Mouse (Mus musculus) olfactory bulb, adult 2 months (tissue): ENCODE data around the gene Gucy2e.

Source experiments
- CTCF ChIP-seq: fragments of 200-500 bp; IDR thresholded peaks from 2 replicates; pipeline ENCODE4 v1.5.1; 2012; ENCODE audit warnings: low read depth, mild to moderate bottlenecking, low read length, moderate library complexity; ENCODE audit not compliant: insufficient read depth
- POLR2A ChIP-seq: fragments of 200-500 bp; IDR thresholded peaks from 2 replicates; pipeline ENCODE4 v1.6.1; 2012; ENCODE audit warnings: mild to moderate bottlenecking, low read depth, low read length, moderate library complexity; ENCODE audit not compliant: insufficient read depth

DNA sequence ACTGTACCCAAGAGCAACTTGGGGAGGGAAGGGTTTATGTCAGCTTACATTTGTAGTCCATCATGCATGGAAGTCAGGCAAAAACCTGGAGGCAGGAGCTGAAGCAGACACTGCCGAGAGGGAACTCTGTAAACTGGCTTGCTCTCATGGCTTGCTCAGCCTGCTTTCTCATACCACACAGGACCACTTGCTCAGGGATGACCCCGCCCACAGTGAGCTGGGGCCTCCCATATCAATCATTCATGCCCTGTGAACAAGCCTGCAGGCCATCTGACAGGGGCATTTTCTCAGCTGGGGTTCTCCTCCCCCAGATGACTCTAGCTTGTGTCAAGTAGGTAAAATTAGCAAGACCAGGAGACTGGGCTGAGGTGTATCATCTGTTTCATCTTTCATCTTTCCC is 27.4 kb upstream of the Gucy2e start:
- no peak for TF ChIP-seq CTCF
- no peak for TF ChIP-seq POLR2A
